Mouse (Mus musculus): ENCODE results near the gene Emc1. TPM values are rescaled to one million over a fixed set of nuclear protein-coding genes. Genes with fewer than 3 reads are reported as not detected.

Gene Emc1
- polyA plus RNA-seq, 1 experiment: 13.6 TPM

DNA sequence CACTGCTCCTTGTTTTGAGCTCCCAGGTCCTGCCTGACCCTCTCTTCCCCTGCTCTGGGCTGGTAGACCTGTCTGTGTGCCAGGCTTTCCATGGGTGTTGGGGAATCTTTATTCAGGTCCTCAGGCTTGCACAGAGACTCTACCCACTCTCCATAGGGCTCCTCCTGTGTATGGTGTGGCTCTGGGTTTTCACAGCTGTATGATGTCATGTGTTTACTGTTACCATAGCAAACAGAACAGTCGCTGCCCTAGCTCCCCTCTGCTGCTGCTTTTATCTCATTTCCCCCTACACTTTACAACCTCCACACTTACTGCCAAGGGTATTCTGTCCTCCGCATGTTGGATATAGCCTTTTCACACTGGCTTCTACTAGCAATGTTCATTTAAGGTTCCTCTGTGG lies 43.0 kb downstream of the Emc1 start:
- Histone ChIP-seq H3K27me3 (ENCODE audit: control insufficient read depth, insufficient read depth, low read length) (no peaks in the 10 kb centered on the region), H3K27ac (ENCODE audit: insufficient read depth, low read depth, low read length) (no peak overlapping the region), H3K4me3 (ENCODE audit: low read depth, low read length) (no peak overlapping the region), H3K36me3 (ENCODE audit: control insufficient read depth, insufficient read depth, low read length) (peaks cover 81% of the 10 kb centered on the region), H3K4me1 (ENCODE audit: control insufficient read depth, insufficient read depth, insufficient read length, low read length) (no peaks in the 10 kb centered on the region)
- whole genome bisulfite sequencing: 31% methylated on average over 2 of the region's 2 CpGs
- TF ChIP-seq POLR2A (IDR thresholded peaks at IDR 0.05; ENCODE audit: low read depth, low read length) (no peak), CTCF (IDR thresholded peaks at IDR 0.05; ENCODE audit: extremely low read depth, insufficient read length, insufficient replicate concordance, low read depth, low read length) (no peak)

- Histone ChIP-seq H3K4me1 (ENCODE audit: control insufficient read depth, insufficient read depth, insufficient read length, low read length) (no peaks in the 10 kb centered on the region), H3K36me3 (ENCODE audit: control insufficient read depth, insufficient read depth, low read length) (peaks cover 82% of the 10 kb centered on the region), H3K4me3 (ENCODE audit: low read depth, low read length) (no peak overlapping the region), H3K27ac (ENCODE audit: insufficient read depth, low read depth, low read length) (no peak overlapping the region), H3K27me3 (ENCODE audit: control insufficient read depth, insufficient read depth, low read length) (no peaks in the 10 kb centered on the region)
- 91% methylated on average over 5 of the region's 5 CpGs for WGBS
- TF ChIP-seq POLR2A (IDR thresholded peaks at IDR 0.05; ENCODE audit: low read depth, low read length): no peak
- TF ChIP-seq CTCF (IDR thresholded peaks at IDR 0.05; ENCODE audit: extremely low read depth, insufficient read length, insufficient replicate concordance, low read depth, low read length): no peak
These were observed 48.1 kb downstream of the Emc1 start for GRCm38 (mm10) chr4:139400487-139400886.

- H3K4me1 ChIP-seq (ENCODE audit: control insufficient read depth, insufficient read depth, insufficient read length, low read length): no peaks in the 10 kb centered on the region
- TF ChIP-seq POLR2A (IDR thresholded peaks at IDR 0.05; ENCODE audit: low read depth, low read length) (no peak), CTCF (IDR thresholded peaks at IDR 0.05; ENCODE audit: extremely low read depth, insufficient read length, insufficient replicate concordance, low read depth, low read length) (no peak)
- WGBS: 80% methylated on average over 14 of the region's 14 CpGs
These were observed 50.8 kb downstream of the Emc1 start for GRCm38 (mm10) chr4:139403214-139403613.

GRCm38 (mm10) chr4:139411351-139411750 lies 59.0 kb downstream of the Emc1 start:
- no peaks in the 10 kb centered on the region for H3K27me3 ChIP-seq (ENCODE audit: control insufficient read depth, insufficient read depth, low read length)
- H3K4me3 ChIP-seq (ENCODE audit: low read depth, low read length): no peak overlapping the region
- H3K36me3 ChIP-seq (ENCODE audit: control insufficient read depth, insufficient read depth, low read length): peaks cover 86% of the 10 kb centered on the region
- H3K4me1 ChIP-seq (ENCODE audit: control insufficient read depth, insufficient read depth, insufficient read length, low read length): no peaks in the 10 kb centered on the region
- WGBS: 82% methylated on average over 3 of the region's 3 CpGs
- H3K27ac ChIP-seq (ENCODE audit: insufficient read depth, low read depth, low read length): no peak overlapping the region
- no peak for TF ChIP-seq CTCF (IDR thresholded peaks at IDR 0.05; ENCODE audit: extremely low read depth, insufficient read length, insufficient replicate concordance, low read depth, low read length)
- no peak for TF ChIP-seq POLR2A (IDR thresholded peaks at IDR 0.05; ENCODE audit: low read depth, low read length)

More at GRCm38 (mm10) chr4:139403214-139403613, 50.8 kb downstream of the Emc1 start:
- Histone ChIP-seq H3K27ac (ENCODE audit: insufficient read depth, low read depth, low read length) (no peak overlapping the region), H3K27me3 (ENCODE audit: control insufficient read depth, insufficient read depth, low read length) (no peaks in the 10 kb centered on the region), H3K36me3 (ENCODE audit: control insufficient read depth, insufficient read depth, low read length) (peaks cover 88% of the 10 kb centered on the region), H3K4me3 (ENCODE audit: low read depth, low read length) (no peak overlapping the region)

DNA sequence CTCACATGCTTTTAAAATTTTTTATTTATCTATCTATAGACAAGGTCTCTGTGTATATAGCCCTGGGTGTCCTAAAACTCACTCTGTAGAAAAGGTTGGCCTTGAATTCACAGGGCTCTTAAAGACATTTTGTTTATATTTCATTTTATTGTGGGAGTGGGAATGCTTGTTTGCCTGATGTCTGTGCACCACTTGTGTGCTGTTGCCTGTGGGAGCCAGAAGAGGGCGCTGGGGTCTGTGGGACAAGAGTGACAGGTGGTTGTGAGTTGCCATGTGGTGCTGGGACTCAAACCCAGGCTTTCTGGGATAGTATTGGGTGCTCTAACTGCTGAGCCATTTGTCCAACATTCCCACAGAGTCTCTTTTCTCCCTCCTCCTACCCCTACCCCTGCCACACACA lies 65.5 kb downstream of the Emc1 start:
- H3K27me3 ChIP-seq (ENCODE audit: control insufficient read depth, insufficient read depth, low read length): no peaks in the 10 kb centered on the region
- H3K4me1 ChIP-seq (ENCODE audit: control insufficient read depth, insufficient read depth, insufficient read length, low read length): no peaks in the 10 kb centered on the region
- H3K36me3 ChIP-seq (ENCODE audit: control insufficient read depth, insufficient read depth, low read length): peaks cover 89% of the 10 kb centered on the region
- TF ChIP-seq CTCF (IDR thresholded peaks at IDR 0.05; ENCODE audit: extremely low read depth, insufficient read length, insufficient replicate concordance, low read depth, low read length): no peak
- no peak for TF ChIP-seq POLR2A (IDR thresholded peaks at IDR 0.05; ENCODE audit: low read depth, low read length)
- no peak overlapping the region for H3K4me3 ChIP-seq (ENCODE audit: low read depth, low read length)
- 66% methylated on average over 1 of the region's 1 CpGs for WGBS
- H3K27ac ChIP-seq (ENCODE audit: insufficient read depth, low read depth, low read length): no peak overlapping the region

DNA sequence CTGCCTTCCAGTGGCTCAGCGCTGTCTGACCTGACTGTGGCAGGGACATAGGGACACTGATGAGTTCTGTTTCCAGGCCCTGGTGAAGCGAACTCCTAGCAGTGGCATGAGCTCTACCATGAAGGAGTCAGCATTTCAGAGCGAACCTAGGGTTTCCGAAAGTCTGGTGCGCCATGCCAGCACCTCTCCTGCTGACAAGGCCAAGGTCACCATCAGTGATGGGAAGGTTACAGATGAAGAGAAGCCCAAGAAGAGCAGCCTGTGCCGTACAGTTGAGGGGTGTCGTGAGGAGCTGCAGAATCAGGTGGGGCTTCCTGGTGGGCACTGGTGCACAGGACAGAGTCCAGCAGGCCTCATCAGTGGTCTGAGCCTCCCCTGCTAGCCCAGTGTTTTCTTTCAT lies 69.2 kb downstream of the Emc1 start:
- WGBS: 96% methylated on average over 7 of the region's 7 CpGs

DNA sequence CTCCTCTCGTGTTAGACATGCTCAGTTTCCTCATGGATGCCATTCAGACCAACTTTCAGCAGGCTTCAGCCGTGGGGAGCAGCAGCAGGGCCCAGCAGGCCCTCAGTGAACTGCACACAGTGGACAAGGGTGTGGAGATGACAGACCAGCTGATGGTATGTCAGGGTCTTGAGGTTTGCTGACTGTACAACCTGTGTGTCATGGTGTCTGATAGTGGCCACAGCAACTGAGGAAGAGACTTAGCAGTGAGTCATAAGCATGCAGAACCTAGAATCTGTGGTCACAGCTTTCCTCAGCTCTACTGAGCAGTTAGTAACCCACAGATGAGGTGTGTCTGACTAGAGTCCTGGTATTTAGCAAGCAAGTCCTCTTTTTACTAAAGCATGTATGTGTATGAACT lies 70.0 kb downstream of the Emc1 start:
- peaks cover 89% of the 10 kb centered on the region for H3K36me3 ChIP-seq (ENCODE audit: control insufficient read depth, insufficient read depth, low read length)

More for the DNA sequence above, 69.2 kb downstream of the Emc1 start:
- TF ChIP-seq CTCF (IDR thresholded peaks at IDR 0.05; ENCODE audit: extremely low read depth, insufficient read length, insufficient replicate concordance, low read depth, low read length) (no peak), POLR2A (IDR thresholded peaks at IDR 0.05; ENCODE audit: low read depth, low read length) (no peak)
- no peak overlapping the region for H3K4me3 ChIP-seq (ENCODE audit: low read depth, low read length)
- peaks cover 90% of the 10 kb centered on the region for H3K36me3 ChIP-seq (ENCODE audit: control insufficient read depth, insufficient read depth, low read length)
- no peaks in the 10 kb centered on the region for H3K4me1 ChIP-seq (ENCODE audit: control insufficient read depth, insufficient read depth, insufficient read length, low read length)
- H3K27ac ChIP-seq (ENCODE audit: insufficient read depth, low read depth, low read length): no peak overlapping the region
- no peaks in the 10 kb centered on the region for H3K27me3 ChIP-seq (ENCODE audit: control insufficient read depth, insufficient read depth, low read length)

More for the DNA sequence above, 70.0 kb downstream of the Emc1 start:
- H3K27ac ChIP-seq (ENCODE audit: insufficient read depth, low read depth, low read length): no peak overlapping the region
- no peak overlapping the region for H3K4me3 ChIP-seq (ENCODE audit: low read depth, low read length)
- H3K4me1 ChIP-seq (ENCODE audit: control insufficient read depth, insufficient read depth, insufficient read length, low read length): no peaks in the 10 kb centered on the region
- no peak for TF ChIP-seq CTCF (IDR thresholded peaks at IDR 0.05; ENCODE audit: extremely low read depth, insufficient read length, insufficient replicate concordance, low read depth, low read length)
- no peak for TF ChIP-seq POLR2A (IDR thresholded peaks at IDR 0.05; ENCODE audit: low read depth, low read length)
- WGBS: 86% methylated on average over 2 of the region's 2 CpGs
- no peaks in the 10 kb centered on the region for H3K27me3 ChIP-seq (ENCODE audit: control insufficient read depth, insufficient read depth, low read length)
